Mouse (Mus musculus) A20 (cell line): ENCODE data around the gene Ddn.

Experiments used
- DNase-seq: peaks from one replicate; pipeline ENCODE4 v3.0.0-alpha.2; 2011; ENCODE audit warnings: low read depth, low spot score

Gene Ddn

GRCm38 (mm10) chr15:98775533-98775932 lies 33.8 kb downstream of the Ddn start:
- peak; percentile 49 for DNase-seq

GRCm38 (mm10) chr15:98774096-98774495 lies 35.2 kb downstream of the Ddn start:
- DNase-seq = no peak

GRCm38 (mm10) chr15:98772511-98773211 lies 36.6 kb downstream of the Ddn start:
- peak; percentile 30 for DNase-seq

- DNase-seq = no peak
Observed at GRCm38 (mm10) chr15:98771813-98772425, 37.4 kb downstream of the Ddn start.

- DNase-seq = no peak
Observed at GRCm38 (mm10) chr15:98768259-98768658, 41.0 kb downstream of the Ddn start.

GRCm38 (mm10) chr15:98765929-98766328 lies 43.4 kb downstream of the Ddn start:
- DNase-seq = no peak

- DNase-seq = peak; percentile 97
Observed at GRCm38 (mm10) chr15:98762670-98763529, 46.4 kb downstream of the Ddn start, which contains the start of gene Arf3. TSS of gene Arf3 (minus strand) at chr15:98763214.

GRCm38 (mm10) chr15:98762201-98762621 lies 47.1 kb downstream of the Ddn start:
- DNase-seq = peak; percentile 78

GRCm38 (mm10) chr15:98754125-98754524 lies 55.2 kb downstream of the Ddn start:
- DNase-seq = no peak
